Mouse (Mus musculus) stomach, embryonic 14.5 days (tissue): ENCODE data around the gene Oit1. TPM values are rescaled to one million over a fixed set of nuclear protein-coding genes. Genes with fewer than 3 reads are reported as not detected.

Experiments used
- ATAC-seq: fragments of 200-750 bp; cut with Nextera tagmentation; 2 replicates; pipeline ENCODE4 v1.8.0; 2017; ENCODE audit warnings: low read depth, moderate TSS enrichment; ENCODE audit not compliant: insufficient number of reproducible peaks, insufficient read depth, low FRiP score
- H3K27ac ChIP-seq: fragments of 300-500 bp; sonication (generic); 2 replicates; pipeline ENCODE4 v1.5.1; 2014; ENCODE audit warnings: mild to moderate bottlenecking, low read length, moderate library complexity, mixed read lengths
- H3K27me3 ChIP-seq: fragments of 300-500 bp; sonication (generic); 2 replicates; pipeline ENCODE4 v1.6.1; 2014; ENCODE audit warnings: low read length, control low read depth, mixed read lengths; ENCODE audit not compliant: control insufficient read depth, insufficient read depth
- H3K36me3 ChIP-seq: fragments of 300-500 bp; sonication (generic); 2 replicates; pipeline ENCODE4 v1.6.1; 2014; ENCODE audit warnings: mild to moderate bottlenecking, control low read depth, low read length, moderate library complexity, mixed read lengths; ENCODE audit not compliant: control insufficient read depth, insufficient read depth
- H3K4me1 ChIP-seq: fragments of 300-500 bp; sonication (generic); 2 replicates; pipeline ENCODE4 v1.6.1; 2014; ENCODE audit warnings: low read length, control low read depth, mixed read lengths; ENCODE audit not compliant: control insufficient read depth, insufficient read depth
- H3K4me2 ChIP-seq: fragments of 300-500 bp; sonication (generic); replicated peaks from 2 replicates; pipeline ENCODE4 v1.6.1; 2014; ENCODE audit warnings: low read depth, low read length, control low read depth
- H3K4me3 ChIP-seq: fragments of 300-500 bp; sonication (generic); 2 replicates; pipeline ENCODE4 v1.5.1; 2014; ENCODE audit warnings: low read depth, low read length, control low read depth
- H3K9ac ChIP-seq: fragments of 300-500 bp; sonication (generic); replicated peaks from 2 replicates; pipeline ENCODE4 v1.6.1; 2014; ENCODE audit warnings: low read depth, mild to moderate bottlenecking, control low read depth, low read length, moderate library complexity, mixed read lengths
- H3K9me3 ChIP-seq: fragments of 300-500 bp; sonication (generic); 2 replicates; pipeline ENCODE4 v1.6.1; 2016; ENCODE audit warnings: low read depth, low read length, control low read depth; ENCODE audit not compliant: control insufficient read depth
- WGBS: fragments of 180-500 bp; shearing (Covaris S2); extraction: QIAGEN DNeasy Blood & Tissue Kit; methylation state at CpG from one replicate; pipeline ENCODE4 v1.1.7; 2014; 5-methylcytosine and 5-hydroxymethylcytosine counted together
- polyA plus RNA-seq: library from polyadenylated mRNA; unstranded; fragments of >200 nt; fragmentation: Nextera tagmentation; extraction: Ambion mirVana; gene quantifications from 2 replicates; pipeline ENCODE4 v1.2.1, GENCODE M21; 2014

Oit1 gene
- polyA plus RNA-seq, 1 experiment from 2014 or later = 13.1 TPM

DNA sequence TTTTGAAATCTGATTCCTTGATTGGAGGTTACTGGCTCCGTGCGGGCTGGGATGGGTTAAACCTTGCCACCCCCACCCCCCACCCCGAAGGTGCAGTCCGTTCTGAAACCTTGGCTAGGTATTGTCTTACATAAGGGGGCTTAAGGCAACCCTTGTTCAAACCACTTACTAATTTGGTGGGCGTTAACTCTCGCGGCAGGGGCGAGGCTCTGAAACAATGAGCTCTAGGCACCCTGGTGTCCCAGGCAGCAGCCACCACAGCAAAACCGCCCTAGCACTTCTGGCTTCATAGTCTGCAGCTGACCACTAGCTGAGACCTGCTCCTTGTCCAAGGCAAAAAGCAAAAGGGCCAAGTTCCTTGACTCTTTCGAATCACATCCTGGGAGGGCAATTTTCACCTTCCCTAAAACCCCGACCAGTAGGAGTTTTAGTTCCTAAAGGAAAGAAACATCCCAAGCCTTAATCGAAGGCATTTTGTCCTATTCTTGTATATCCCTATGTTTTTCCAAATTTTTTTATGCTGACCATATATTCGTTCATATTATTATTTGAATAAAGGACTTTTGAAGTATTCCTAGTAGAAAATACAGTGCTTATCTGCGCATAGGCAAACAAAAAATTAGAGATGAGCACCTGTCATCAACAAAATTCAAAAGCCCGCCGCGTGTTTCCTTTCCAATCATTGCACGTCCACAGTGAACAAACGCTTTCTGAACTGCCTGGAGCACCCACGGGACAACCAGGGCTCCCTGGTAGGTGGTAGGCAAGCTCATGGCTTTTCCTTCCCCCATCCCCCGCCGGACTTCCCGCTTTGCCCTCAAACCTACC is 62.0 kb downstream of the Oit1 start:
- Histone ChIP-seq H3K4me3 (peak overlapping the region; percentile 17; the same call in 1 of the 2 replicates), H3K4me2 (peak overlapping the region; percentile 40), H3K4me1 (peaks cover 7% of the 10 kb centered on the region; the same call in 1 of the 2 replicates), H3K27me3 (peaks cover 10% of the 10 kb centered on the region), H3K9me3 (no peaks in the 10 kb centered on the region), H3K36me3 (no peaks in the 10 kb centered on the region), H3K9ac (no peak overlapping the region; the same call in 1 of the 2 replicates), H3K27ac (no peak overlapping the region)
- 2% methylated on average over 23 of the region's 23 CpGs for WGBS
- ATAC-seq = no peak

DNA sequence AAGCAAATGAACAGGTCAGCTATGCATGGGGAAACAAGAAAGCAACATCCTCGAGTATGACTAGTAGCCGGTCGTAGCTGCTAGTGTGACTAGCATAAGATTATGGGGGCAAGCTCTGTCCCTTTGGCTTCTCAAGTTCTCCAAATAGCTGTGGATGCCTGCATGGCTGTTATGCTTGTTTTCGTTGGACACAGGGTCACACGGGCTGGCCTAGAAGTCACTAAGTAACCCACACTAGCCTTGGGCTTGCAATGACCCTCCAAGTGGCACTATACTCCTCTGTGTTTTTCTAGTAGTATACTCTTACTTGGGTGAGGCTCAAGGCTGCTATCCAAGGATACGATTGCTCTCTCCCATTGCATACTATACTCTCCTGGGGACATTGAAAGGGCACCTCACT is 63.4 kb downstream of the Oit1 start:
- Histone ChIP-seq H3K9ac (no peak overlapping the region), H3K27me3 (peaks cover 10% of the 10 kb centered on the region), H3K36me3 (no peaks in the 10 kb centered on the region), H3K9me3 (no peaks in the 10 kb centered on the region), H3K27ac (no peak overlapping the region), H3K4me3 (no peak overlapping the region), H3K4me1 (peaks cover 7% of the 10 kb centered on the region; the same call in 1 of the 2 replicates), H3K4me2 (no peak overlapping the region)
- ATAC-seq = no peak
- 78% methylated on average over 6 of the region's 6 CpGs for WGBS

DNA sequence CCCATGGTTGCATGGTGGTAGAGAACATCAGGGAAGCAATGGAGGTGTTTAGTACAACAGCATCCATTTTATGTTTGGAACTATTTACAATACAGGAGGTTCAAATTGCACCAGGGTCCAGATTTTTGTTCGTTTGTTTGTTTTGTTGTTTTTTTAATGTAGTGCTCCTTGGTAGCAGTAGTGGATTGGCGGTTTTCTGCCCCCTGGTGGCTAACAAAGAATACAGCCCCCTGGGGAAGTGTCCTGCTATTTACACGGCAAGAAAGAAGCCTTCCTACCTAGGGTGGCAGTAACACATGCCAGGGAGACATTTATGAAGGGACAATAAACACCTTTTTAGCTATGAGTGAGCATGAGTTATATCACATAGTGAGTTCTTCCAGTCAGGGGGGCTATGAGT is 64.0 kb downstream of the Oit1 start:
- WGBS = 24% methylated on average over 3 of the region's 3 CpGs
- H3K9ac ChIP-seq = no peak overlapping the region
- no peak overlapping the region for H3K27ac ChIP-seq
- no peaks in the 10 kb centered on the region for H3K9me3 ChIP-seq
- no peaks in the 10 kb centered on the region for H3K36me3 ChIP-seq
- no peak overlapping the region for H3K4me3 ChIP-seq
- peaks cover 10% of the 10 kb centered on the region for H3K27me3 ChIP-seq
- ATAC-seq = no peak
- H3K4me1 ChIP-seq = peaks cover 9% of the 10 kb centered on the region; the same call in 1 of the 2 replicates
- H3K4me2 ChIP-seq = no peak overlapping the region

DNA sequence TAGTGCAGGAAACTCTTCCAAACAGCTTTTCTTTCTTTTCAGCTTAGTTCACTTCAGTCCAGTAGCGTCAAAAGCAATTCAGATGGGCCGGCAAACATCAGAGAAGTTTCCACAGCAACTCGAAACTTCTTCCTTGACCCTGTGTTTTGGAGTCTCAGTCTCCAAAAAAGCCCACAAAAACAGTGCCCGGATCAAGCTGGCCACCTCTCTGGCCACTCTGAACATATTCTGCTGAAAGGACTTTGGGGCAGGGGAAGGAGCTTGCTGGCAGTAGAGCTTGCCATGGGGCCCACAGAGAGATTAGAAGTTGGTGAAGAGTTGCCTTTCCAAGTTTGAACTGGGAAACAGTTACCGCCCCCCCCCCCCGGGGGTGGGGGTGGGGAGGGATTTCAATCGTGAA is 64.7 kb downstream of the Oit1 start:
- no peak overlapping the region for H3K9ac ChIP-seq
- no peaks in the 10 kb centered on the region for H3K36me3 ChIP-seq
- no peak overlapping the region for H3K4me3 ChIP-seq
- H3K4me2 ChIP-seq = no peak overlapping the region
- ATAC-seq = no peak
- WGBS = 50% methylated on average over 7 of the region's 7 CpGs
- peaks cover 10% of the 10 kb centered on the region for H3K27me3 ChIP-seq
- peaks cover 12% of the 10 kb centered on the region; the same call in 1 of the 2 replicates for H3K4me1 ChIP-seq
- H3K9me3 ChIP-seq = no peaks in the 10 kb centered on the region
- H3K27ac ChIP-seq = no peak overlapping the region

DNA sequence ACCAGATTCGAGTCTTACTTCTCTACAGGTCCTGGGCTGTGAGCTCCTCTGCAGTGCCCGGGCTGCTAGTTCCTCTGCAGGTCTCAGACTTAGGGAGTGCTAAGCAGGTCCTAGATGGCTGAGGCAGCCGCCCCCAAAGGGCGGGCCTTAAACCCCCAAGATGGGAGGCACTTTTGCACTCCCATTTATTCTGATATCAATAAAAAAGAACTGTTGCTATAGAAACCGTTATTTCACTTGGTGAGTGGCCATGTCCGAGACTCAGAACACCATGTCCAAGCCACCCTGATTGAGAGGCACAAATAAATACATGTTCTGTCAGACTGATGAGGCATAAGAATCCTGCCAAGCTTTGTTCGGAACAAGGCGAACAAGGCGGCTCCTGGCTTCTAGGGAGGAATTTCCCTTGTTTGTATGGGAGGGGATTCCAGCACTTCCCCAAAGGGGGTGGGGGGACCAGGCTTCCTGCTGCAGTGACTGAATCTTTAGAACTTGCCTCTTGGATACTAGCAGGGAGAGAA is 68.9 kb downstream of the Oit1 start:
- H3K9me3 ChIP-seq = no peaks in the 10 kb centered on the region
- no peak overlapping the region for H3K4me2 ChIP-seq
- H3K27ac ChIP-seq = no peak overlapping the region
- H3K27me3 ChIP-seq = no peaks in the 10 kb centered on the region
- ATAC-seq = no peak
- no peak overlapping the region for H3K9ac ChIP-seq
- H3K4me3 ChIP-seq = no peak overlapping the region
- WGBS = 11% methylated on average over 9 of the region's 9 CpGs
- H3K36me3 ChIP-seq = no peaks in the 10 kb centered on the region
- H3K4me1 ChIP-seq = peaks cover 5% of the 10 kb centered on the region; the same call in 1 of the 2 replicates

DNA sequence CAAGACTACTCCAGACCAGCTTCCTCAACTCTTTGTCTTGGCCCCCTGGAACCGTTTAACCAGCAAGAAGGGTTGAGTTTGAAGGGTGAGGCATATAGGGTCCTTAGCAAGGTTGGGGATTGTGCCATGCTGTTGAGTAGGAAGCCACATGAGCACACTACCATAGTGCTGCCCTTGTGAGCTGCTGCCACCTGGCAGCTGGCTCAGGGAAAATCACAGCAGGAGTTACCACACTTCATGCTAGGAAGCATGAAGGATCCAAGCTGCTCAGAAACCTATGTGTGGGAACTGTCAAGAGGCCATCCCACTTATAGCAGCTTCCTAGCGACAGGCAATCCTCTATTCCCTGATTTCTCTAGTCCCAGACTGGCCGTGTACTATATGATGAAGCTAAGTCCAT is 69.9 kb downstream of the Oit1 start:
- H3K4me1 ChIP-seq = peaks cover 5% of the 10 kb centered on the region; the same call in 1 of the 2 replicates
- no peak overlapping the region for H3K4me3 ChIP-seq
- no peak for ATAC-seq
- no peak overlapping the region for H3K27ac ChIP-seq
- H3K27me3 ChIP-seq = no peaks in the 10 kb centered on the region
- no peaks in the 10 kb centered on the region for H3K36me3 ChIP-seq
- WGBS = 76% methylated on average over 3 of the region's 3 CpGs
- H3K9me3 ChIP-seq = no peaks in the 10 kb centered on the region
- no peak overlapping the region for H3K4me2 ChIP-seq
- no peak overlapping the region for H3K9ac ChIP-seq

DNA sequence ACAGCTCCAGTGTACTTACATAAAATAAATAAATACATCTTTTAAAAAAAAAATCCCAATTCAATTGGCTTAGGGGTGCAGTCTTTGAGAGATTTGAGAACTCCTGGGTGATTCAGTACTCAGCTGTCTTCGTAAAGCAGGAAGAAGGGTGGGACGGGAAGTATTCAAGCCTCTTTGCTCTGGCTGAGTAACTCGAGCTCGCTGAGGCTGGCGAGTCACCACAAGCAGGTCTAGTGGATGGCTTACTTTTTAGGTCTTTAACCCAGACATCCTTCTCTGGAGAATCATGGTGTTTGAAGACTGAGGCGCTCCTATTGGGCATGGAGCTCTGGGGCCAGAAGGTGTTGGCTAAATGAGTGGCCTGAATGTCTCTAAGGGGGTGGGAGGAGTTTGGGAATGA is 71.7 kb downstream of the Oit1 start:
- Histone ChIP-seq H3K4me3 (no peak overlapping the region), H3K27me3 (no peaks in the 10 kb centered on the region), H3K36me3 (no peaks in the 10 kb centered on the region), H3K4me2 (no peak overlapping the region), H3K9ac (no peak overlapping the region), H3K27ac (no peak overlapping the region), H3K4me1 (peaks cover 5% of the 10 kb centered on the region; the same call in 1 of the 2 replicates), H3K9me3 (no peaks in the 10 kb centered on the region)
- 73% methylated on average over 6 of the region's 6 CpGs for WGBS
- no peak for ATAC-seq

DNA sequence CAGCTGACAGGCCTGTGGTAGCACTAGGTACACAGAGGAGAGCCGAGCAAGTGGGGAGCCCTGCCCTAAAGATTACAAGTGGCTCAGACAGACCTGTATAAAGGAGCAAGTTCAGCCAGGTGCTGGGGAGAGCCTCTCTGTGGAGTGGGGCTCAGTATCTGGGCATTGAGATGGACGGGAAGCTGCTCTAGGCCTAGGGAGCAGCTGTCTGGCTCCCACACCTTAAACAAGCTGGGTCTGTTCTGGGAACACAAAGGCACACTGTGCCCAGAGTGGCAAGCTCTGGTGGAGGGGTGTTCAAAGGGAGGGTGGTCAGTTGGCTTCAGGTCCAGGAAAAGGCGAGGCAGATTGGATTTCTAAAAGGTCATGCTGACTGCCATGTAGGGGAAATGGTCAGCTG is 73.5 kb downstream of the Oit1 start:
- Histone ChIP-seq H3K36me3 (no peaks in the 10 kb centered on the region), H3K4me3 (no peak overlapping the region), H3K4me1 (peaks cover 5% of the 10 kb centered on the region; the same call in 1 of the 2 replicates), H3K9me3 (no peaks in the 10 kb centered on the region), H3K4me2 (no peak overlapping the region), H3K27me3 (no peaks in the 10 kb centered on the region), H3K27ac (no peak overlapping the region), H3K9ac (no peak overlapping the region)
- WGBS = 52% methylated on average over 3 of the region's 3 CpGs
- peak; percentile 70 for ATAC-seq
